Mouse (Mus musculus) ES-E14 (cell line): ENCODE data around the gene Trp53i11.

Experiments
- CHD2 ChIP-seq: IDR thresholded peaks from 2 replicates; pipeline ENCODE4 v1.6.1; 2014; ENCODE audit warnings: mild to moderate bottlenecking, low read depth, low read length, inconsistent platforms
- HCFC1 ChIP-seq: IDR thresholded peaks from 2 replicates; pipeline ENCODE4 v1.6.1; 2012; ENCODE audit warnings: low read length, inconsistent platforms, borderline replicate concordance; ENCODE audit not compliant: insufficient read depth
- MAFK ChIP-seq: IDR thresholded peaks from 2 replicates; pipeline ENCODE4 v1.6.1; 2014; ENCODE audit warnings: mild to moderate bottlenecking, low read depth, low read length, inconsistent platforms; ENCODE audit not compliant: insufficient read depth
- ZNF384 ChIP-seq: IDR thresholded peaks from 2 replicates; pipeline ENCODE4 v1.6.1; 2012; ENCODE audit warnings: low read depth, low read length, inconsistent platforms

DNA sequence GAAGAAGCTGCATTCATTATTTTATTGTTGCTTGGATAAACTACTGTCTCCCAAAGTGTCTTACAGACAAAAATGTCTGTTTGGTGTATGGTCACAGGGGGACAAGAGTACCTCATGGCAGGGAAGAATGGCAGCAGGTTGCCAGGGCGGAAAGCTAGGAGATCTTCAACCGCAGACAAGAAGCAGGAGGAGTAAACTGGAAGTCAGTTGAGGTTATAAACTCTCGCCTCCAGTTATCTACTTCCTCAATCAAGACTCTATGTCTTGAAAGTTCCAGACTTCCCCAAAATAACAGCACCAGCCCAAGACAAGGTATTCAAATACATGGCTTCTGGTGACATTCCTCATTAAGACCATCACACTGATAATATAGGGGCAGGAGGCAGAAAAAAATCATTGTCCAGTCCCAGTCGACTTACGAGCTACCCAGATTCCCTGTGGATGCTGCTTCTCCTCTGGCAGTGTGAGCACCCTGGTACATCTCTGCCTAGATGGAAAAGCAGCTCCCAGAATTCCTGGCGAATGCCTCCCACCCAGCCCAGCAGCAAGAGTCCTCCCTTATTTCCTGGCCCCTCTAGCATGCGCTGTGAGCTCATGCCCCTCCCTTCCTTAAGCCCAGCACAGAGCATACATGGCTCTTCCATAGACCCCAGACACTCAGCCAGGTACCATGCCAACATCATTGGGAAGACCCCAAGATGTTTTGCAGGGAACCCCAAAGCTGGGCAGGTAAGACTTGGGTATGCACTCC, 25.3 kb upstream of the Trp53i11 start:
- TF ChIP-seq MAFK (no peak), HCFC1 (no peak), ZNF384 (no peak), CHD2 (no peak)
